Mouse (Mus musculus) heart, adult 2 months (tissue): Measurements from ENCODE around the gene S1pr5. TPM values are rescaled to one million over a fixed set of nuclear protein-coding genes. Genes with fewer than 3 reads are reported as not detected.

Experiments used
- DNase-seq, 2 experiments: peaks; one replicate each; pipeline ENCODE4 v3.0.0; 2021
- H3K27ac ChIP-seq: fragments of 200-600 bp; 2 replicates; pipeline ENCODE4 v1.8.1; 2022
- H3K27me3 ChIP-seq: fragments of 200-500 bp; 2 replicates; pipeline ENCODE4 v1.6.1; 2012; ENCODE audit warnings: mild to moderate bottlenecking, low read length, inconsistent platforms, mixed read lengths; ENCODE audit not compliant: control insufficient read depth, insufficient read depth
- H3K36me3 ChIP-seq: fragments of 200-500 bp; 2 replicates; pipeline ENCODE4 v1.6.1; 2012; ENCODE audit warnings: low read length, inconsistent platforms; ENCODE audit not compliant: control insufficient read depth, insufficient read depth
- H3K4me1 ChIP-seq: fragments of 200-500 bp; 2 replicates; pipeline ENCODE4 v1.6.1; 2011; ENCODE audit warnings: low read length; ENCODE audit not compliant: control insufficient read depth, insufficient read depth
- H3K4me3 ChIP-seq: fragments of 200-600 bp; 2 replicates; pipeline ENCODE4 v1.8.1; 2022
- H3K79me2 ChIP-seq: fragments of 200-500 bp; replicated peaks from 2 replicates; pipeline ENCODE4 v1.6.1; 2012; ENCODE audit warnings: mild to moderate bottlenecking, inconsistent platforms, low read length, moderate library complexity, mixed read lengths; ENCODE audit not compliant: control insufficient read depth, insufficient read depth
- H3K9ac ChIP-seq: fragments of 200-500 bp; 2 replicates; pipeline ENCODE4 v1.6.1; 2012; ENCODE audit warnings: low read depth, mild to moderate bottlenecking, control low read depth, inconsistent platforms, low read length, mixed read lengths
- CTCF ChIP-seq: fragments of 200-600 bp; IDR thresholded peaks from 2 replicates; pipeline ENCODE4 v1.8.1; 2022; ENCODE audit warnings: antibody characterized with exemption, mild to moderate bottlenecking, moderate library complexity
- EP300 ChIP-seq: fragments of 200-500 bp; IDR thresholded peaks from 2 replicates; pipeline ENCODE4 v1.6.1; 2011; ENCODE audit warnings: low read depth, low read length, control low read depth; ENCODE audit not compliant: insufficient read depth
- POLR2A ChIP-seq: fragments of 200-500 bp; IDR thresholded peaks from 2 replicates; pipeline ENCODE4 v1.6.1; 2011; ENCODE audit warnings: mild to moderate bottlenecking, low read depth, low read length, control low read depth; ENCODE audit not compliant: insufficient read depth
- WGBS: fragments of 180-500 bp; shearing (Covaris S2); methylation state at CpG from one replicate; pipeline ENCODE4 v1.1.7; 2018; 5-methylcytosine and 5-hydroxymethylcytosine counted together
- intact Hi-C: fragments of 180-260 bp; cut with DNase I; formaldehyde crosslinking; loops from one replicate; pipeline ENCODE4 v1.15.1; 2025
- polyA plus RNA-seq: library from polyadenylated mRNA; depleted of rRNA; stranded (reverse); fragments of >200 nt; gene quantifications from 2 replicates; pipeline ENCODE4 v1.2.3, GENCODE M21; 2012
- total RNA-seq, 2 experiments: library from RNA; stranded (reverse); gene quantifications; 2 replicates each; pipeline ENCODE4 v1.2.3; 2021

Gene S1pr5
- total and polyA plus RNA-seq, 3 experiments, result 1.2 to 1.5 (median 1.3) TPM

DNA sequence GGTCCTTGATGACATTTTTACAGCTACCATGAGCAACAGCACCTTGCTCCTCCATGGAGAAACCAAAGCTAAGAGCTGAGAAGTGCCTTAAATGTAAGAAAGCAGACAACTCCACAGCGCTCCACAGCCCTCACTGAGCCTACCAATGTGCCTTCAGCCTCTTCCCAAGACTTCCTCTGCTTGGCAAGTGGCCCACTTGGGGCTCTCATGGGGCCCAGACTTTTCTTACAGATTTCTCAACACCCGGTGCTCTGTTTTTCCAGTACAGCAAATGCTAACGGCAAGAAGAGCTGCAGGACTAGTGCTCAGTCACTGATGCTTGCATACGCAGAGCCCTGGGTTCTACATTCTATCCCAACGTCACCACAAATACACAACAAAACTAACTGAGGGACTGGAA is 29.5 kb upstream of the S1pr5 start:
- DNase-seq, result peak in 1 of 2 experiments; percentile 32
- Histone ChIP-seq H3K4me3 (no peak overlapping the region), H3K36me3 (no peaks in the 10 kb centered on the region; the same call in 1 of the 2 replicates), H3K27me3 (no peaks in the 10 kb centered on the region), H3K79me2 (no peaks in the 10 kb centered on the region), H3K9ac (no peak overlapping the region), H3K4me1 (peaks cover 2% of the 10 kb centered on the region; the same call in 1 of the 2 replicates), H3K27ac (no peak overlapping the region)
- WGBS, result 81% methylated on average over 5 of the region's 5 CpGs
- no peak for TF ChIP-seq CTCF
- no peak for TF ChIP-seq POLR2A
- no peak for TF ChIP-seq EP300
- intact Hi-C loops, result no loop called here

DNA sequence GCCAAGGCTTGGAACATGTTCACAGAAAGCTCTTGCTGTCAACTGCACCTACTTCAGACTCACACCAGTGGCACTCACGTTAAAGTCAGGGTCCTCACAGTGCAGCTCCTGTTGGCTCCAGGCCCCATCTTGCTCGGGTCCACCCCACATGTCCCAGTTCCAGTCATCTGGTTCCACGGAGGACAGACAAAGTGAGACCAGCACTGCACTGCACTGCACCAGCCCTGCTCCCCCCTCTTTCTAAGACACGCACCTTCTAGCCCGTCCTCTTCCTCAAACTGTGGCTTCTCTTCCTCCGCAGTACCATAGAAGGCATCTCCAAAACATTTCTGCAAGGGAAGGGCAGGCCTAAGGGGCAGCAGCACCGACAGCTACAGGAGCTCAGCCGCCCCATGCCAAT is 28.1 kb upstream of the S1pr5 start:
- Histone ChIP-seq H3K27ac (no peak overlapping the region), H3K36me3 (no peaks in the 10 kb centered on the region; the same call in 1 of the 2 replicates), H3K27me3 (no peaks in the 10 kb centered on the region), H3K79me2 (no peaks in the 10 kb centered on the region), H3K9ac (no peak overlapping the region), H3K4me1 (peaks cover 2% of the 10 kb centered on the region; the same call in 1 of the 2 replicates), H3K4me3 (no peak overlapping the region)
- WGBS, result 74% methylated on average over 8 of the region's 8 CpGs
- intact Hi-C loops, result no loop called here
- no peak for DNase-seq
- TF ChIP-seq EP300 (no peak), CTCF (no peak), POLR2A (0 out of 2 replicates have a peak, but pooled peaks have one; percentile 9)

DNA sequence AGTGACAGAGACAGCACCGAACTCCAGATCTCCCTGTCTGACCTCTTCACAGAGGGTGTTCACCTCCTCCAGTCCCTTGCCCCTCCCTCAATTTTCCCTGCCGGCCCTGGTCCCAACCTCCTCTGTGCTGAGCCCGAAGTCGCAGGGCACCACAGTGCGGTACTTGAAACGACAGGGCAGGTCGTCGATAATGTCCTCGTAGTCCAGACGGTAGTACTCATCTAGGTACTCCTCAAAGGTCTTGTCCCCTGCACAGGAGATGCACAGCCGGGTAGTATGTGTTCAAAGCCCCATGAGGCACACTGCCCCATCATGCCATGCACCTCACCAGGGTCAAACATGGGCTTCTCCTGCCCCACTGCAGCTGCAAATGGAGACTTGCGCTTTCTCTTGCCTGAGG is 27.5 kb upstream of the S1pr5 start:
- Histone ChIP-seq H3K79me2 (no peaks in the 10 kb centered on the region), H3K27ac (no peak overlapping the region), H3K4me3 (no peak overlapping the region), H3K27me3 (no peaks in the 10 kb centered on the region), H3K4me1 (peaks cover 2% of the 10 kb centered on the region; the same call in 1 of the 2 replicates), H3K9ac (no peak overlapping the region), H3K36me3 (no peaks in the 10 kb centered on the region; the same call in 1 of the 2 replicates)
- DNase-seq, result no peak
- WGBS, result 85% methylated on average over 12 of the region's 12 CpGs
- intact Hi-C loops, result no loop called here
- TF ChIP-seq CTCF, result no peak
- no peak for TF ChIP-seq EP300
- TF ChIP-seq POLR2A, result no peak

DNA sequence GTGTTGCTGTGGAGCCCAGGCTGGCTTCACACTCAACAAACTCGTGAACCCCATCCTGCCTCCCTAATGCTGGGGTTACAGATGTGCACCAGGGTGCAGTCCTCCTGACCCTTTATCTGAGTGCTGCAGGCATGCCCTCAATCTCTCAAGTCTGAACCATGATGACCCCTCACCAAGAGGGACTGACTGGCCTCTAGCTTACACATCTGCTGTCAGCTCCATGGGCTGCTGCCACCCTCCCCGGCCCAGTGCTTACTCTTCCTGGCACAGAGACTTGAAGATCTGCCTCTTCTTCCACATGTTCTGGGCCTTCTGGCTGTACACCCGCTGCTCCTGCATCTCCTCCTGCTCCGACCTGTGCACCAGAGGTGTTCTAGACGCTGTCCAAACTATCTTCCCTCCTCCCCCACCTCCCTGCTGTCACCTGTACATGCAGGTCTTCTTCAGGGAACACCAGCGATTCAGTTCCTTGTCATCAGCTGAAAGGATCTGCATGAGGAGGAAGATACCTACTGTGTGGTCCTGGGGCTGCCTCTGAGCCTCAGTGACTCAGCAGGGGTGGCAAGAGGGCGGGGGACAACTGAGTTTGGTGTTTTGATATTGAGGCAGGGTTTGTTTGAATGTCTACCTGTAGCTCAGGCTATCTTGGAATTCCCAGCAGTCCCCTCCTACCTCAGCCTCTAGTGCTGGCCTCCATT is 26.9 kb upstream of the S1pr5 start:
- H3K9ac ChIP-seq, result no peak overlapping the region
- H3K27ac ChIP-seq, result no peak overlapping the region
- intact Hi-C loops, result no loop called here
- H3K4me3 ChIP-seq, result no peak overlapping the region
- DNase-seq, result no peak
- peaks cover 2% of the 10 kb centered on the region; the same call in 1 of the 2 replicates for H3K4me1 ChIP-seq
- H3K36me3 ChIP-seq, result no peaks in the 10 kb centered on the region; the same call in 1 of the 2 replicates
- H3K79me2 ChIP-seq, result no peaks in the 10 kb centered on the region; the same call in 1 of the 2 replicates
- WGBS, result 75% methylated on average over 7 of the region's 7 CpGs
- TF ChIP-seq EP300, result no peak
- TF ChIP-seq CTCF, result no peak
- no peak for TF ChIP-seq POLR2A
- H3K27me3 ChIP-seq, result no peaks in the 10 kb centered on the region

DNA sequence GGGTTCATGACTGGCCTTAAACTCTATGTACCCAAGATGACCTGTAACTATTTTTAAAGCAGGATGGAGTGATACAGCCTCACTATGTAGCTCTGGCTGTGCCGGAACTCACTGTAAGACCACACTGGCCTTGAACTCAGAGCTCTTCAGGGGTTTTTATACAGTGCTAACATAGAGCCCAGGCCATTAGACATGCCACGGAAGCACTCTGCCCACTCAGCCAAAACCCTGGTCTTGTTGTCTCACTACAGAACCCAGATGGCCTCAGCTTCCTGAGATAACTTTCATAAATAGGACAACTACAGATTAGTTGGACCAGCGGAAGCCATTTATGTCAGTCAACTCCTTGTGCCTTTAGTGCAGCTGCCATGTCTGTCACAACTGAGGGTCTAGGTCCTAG is 26.1 kb upstream of the S1pr5 start:
- no peak for DNase-seq
- H3K27ac ChIP-seq, result no peak overlapping the region; the same call in 1 of the 2 replicates

DNA sequence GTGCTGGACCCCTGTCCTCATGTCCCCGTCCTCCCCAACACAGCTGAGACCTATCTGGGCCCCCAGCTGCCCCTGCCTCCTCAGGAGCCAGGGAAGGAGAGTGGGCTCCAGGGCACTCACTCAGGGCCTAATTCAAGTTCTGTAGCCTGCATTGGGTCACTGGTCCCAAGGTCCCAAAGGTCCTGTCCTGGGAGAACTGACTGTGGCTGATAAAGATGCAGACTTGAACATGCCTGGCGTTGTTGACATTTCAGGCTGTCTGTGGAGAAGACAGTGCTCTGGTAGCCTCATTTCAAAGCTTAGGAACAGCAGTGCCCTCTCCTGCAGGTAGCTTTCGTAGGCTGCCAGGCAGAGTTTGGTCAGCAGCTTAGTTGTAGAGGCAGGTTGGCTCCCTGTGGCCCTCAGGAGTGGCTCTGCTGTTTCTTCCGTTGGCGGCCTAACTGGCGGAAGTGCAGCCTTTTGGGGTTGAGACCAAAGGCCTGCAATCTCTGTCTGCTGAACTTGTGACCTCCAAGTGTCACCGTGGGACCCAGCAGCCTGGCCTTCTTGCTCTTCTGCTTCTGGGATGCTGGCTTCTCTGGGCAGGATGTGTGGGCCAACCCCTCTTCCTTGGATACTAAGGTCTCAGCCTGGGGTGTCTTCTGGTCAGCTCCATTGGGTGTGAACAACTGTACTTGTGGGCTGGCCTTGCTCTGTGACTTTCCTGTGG is 25.4 kb upstream of the S1pr5 start:
- no peak for DNase-seq
- Histone ChIP-seq H3K79me2 (no peaks in the 10 kb centered on the region; the same call in 1 of the 2 replicates), H3K9ac (no peak overlapping the region), H3K4me1 (peaks cover 2% of the 10 kb centered on the region; the same call in 1 of the 2 replicates), H3K27me3 (no peaks in the 10 kb centered on the region), H3K27ac (no peak overlapping the region; the same call in 1 of the 2 replicates), H3K36me3 (no peaks in the 10 kb centered on the region; the same call in 1 of the 2 replicates), H3K4me3 (no peak overlapping the region)
- 60% methylated on average over 7 of the region's 7 CpGs for WGBS
- TF ChIP-seq EP300, result no peak
- no peak for TF ChIP-seq CTCF
- no peak for TF ChIP-seq POLR2A
- intact Hi-C loops, result no loop called here

More for the DNA sequence above, 26.1 kb upstream of the S1pr5 start:
- Histone ChIP-seq H3K4me1 (peaks cover 2% of the 10 kb centered on the region; the same call in 1 of the 2 replicates), H3K27me3 (no peaks in the 10 kb centered on the region), H3K79me2 (no peaks in the 10 kb centered on the region; the same call in 1 of the 2 replicates), H3K9ac (no peak overlapping the region), H3K36me3 (no peaks in the 10 kb centered on the region; the same call in 1 of the 2 replicates), H3K4me3 (no peak overlapping the region)
- intact Hi-C loops, result no loop called here
- TF ChIP-seq CTCF (no peak), POLR2A (no peak), EP300 (no peak)
- WGBS, result 40% methylated on average over 3 of the region's 3 CpGs
